Mouse (Mus musculus) CD4-positive helper T cell, adult 2 months (primary cell): Measurements from ENCODE around the gene Wdr1.
A peak's percentile ranks its signal among the peaks of the same experiment; 100 is the strongest.

ENCODE experiments used
- DNase-seq: peaks from one replicate; pipeline ENCODE4 v3.0.0-alpha.2; 2012; ENCODE audit warnings: low read depth, missing footprints, low spot score

The Wdr1 gene

DNA sequence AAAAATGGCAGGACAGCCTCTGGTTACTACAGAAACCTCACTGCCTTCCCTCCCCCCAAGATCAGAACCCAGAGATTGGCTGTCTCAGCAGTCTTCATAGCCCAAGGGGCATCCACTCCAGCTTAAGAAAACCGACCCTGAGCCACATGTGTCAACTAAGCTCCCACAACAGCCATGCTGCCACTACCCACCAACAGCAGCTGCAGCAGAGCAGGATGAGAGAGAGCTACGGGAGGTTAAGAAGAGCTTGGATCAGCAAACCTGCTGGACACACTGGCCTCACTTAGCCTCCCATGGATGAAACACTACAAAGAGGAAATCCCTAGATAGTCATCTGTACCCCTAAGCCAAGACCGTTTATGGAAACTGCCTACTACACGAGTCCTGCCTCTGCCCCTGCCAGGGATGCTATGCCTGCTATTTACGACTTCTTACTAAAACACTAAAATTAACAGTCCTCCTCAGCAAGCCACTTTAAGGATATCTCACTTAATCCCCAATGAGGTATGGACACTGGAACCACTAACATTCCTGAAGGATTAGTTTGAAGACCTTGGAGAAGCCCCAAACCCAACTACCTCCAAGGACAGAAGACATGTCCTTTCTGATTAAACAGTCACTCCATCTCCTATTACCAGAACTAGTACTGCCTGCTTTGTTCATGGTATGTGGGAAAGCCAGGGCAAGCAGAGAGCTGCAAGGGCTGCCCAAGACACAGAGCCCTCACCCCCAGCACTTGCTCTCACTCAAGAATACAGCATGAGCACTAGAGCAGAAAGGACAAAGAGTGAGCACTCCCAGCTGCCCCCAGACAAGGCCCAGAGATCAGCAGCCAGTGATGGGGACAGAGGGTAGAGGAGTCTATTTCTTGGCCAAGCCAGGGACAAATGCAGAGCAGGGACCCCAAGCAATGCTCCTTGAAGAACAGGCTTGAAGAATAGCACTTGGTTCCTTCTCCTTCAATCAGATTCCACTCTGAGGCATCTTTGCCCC is 18.3 kb downstream of the Wdr1 start:
- no peak for DNase-seq

GRCm38 (mm10) chr5:38543496-38544217 is 19.4 kb downstream of the Wdr1 start:
- DNase-seq = no peak

DNA sequence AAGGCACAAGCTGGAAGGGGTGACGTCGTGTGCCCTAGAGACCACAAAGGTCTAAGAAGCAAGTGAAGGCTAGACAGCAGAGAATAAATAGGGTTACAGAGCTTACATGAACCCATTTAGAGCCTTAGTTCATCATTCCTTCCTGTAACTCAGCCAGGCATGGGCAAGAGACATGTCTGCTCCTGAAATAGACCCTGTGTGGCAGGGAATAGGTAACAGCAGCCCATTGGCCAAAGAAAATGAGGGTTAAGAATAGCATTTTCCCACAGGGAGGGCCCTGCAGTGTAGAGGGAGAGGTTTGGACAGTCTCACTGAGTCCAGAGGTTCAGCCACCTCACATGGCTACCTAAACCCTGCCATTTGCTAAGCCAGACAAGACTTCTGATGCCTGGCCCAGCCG is 21.3 kb downstream of the Wdr1 start:
- no peak for DNase-seq

GRCm38 (mm10) chr5:38540898-38541297 is 22.1 kb downstream of the Wdr1 start:
- DNase-seq = no peak

- no peak for DNase-seq
Observed at GRCm38 (mm10) chr5:38538508-38538907, 24.5 kb downstream of the Wdr1 start.

GRCm38 (mm10) chr5:38537845-38538244 is 25.2 kb downstream of the Wdr1 start:
- no peak for DNase-seq

DNA sequence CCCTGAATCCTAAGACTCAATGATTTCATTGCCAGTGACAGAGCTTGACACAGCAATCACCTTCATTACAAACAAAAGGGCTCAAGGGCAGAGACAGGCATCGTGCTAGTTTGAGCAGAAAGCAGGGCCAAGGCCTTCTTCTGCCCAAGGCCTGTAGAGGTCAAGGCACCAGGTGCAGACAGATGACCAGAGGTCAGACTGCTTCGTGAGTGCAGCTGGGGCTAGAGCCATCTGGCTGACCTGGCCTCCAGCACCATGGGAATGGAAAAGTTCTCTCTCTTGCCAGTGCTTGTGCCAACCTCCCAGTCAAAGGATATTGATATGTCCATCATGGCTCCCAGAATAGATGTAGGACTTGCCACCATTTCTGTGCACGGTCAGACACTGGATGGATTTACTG is 26.2 kb downstream of the Wdr1 start:
- no peak for DNase-seq

- no peak for DNase-seq
Observed at GRCm38 (mm10) chr5:38532084-38532483, 30.9 kb downstream of the Wdr1 start.

- DNase-seq = peak; percentile 6
Observed at GRCm38 (mm10) chr5:38529724-38530428, 33.1 kb downstream of the Wdr1 start.

DNA sequence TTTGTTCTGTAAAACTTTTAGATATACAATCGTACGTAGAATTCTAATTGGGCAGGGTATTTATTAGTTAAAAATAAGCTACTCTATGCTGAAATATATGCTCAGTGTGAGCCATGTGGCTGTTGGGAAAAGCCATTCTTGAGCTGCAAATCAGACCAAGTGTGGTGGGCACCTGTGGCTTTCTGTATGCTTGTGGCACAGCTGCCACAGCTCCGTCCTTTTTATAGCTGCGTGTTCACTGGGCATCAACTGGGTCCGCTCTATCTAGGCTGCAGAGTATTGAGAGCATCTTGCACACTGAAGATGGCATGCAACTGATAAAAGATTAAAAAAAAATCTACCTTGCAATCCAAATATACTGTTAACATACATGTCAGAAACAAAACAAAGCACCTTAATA is 40.0 kb downstream of the Wdr1 start:
- no peak for DNase-seq

DNA sequence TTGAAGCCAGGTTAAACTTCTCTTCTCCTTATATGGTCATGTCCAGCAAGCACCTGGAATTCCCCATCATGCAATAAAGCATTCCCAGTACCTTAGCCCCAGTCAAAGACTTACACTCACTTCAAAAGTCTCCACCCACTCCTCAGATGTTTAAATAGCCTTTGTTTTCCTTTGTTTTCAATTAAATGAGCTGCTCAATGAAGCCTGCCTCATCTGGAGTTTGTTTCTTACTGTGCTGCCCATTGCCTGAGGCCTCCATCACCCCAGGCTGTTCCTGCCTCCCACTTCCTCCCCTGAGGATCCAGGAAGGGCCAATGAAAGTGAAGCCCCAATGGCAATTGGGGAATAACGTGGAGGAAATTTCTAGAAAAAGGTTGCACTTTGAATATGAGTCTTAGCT is 42.2 kb downstream of the Wdr1 start:
- DNase-seq = no peak

GRCm38 (mm10) chr5:38516267-38516666 is 46.8 kb downstream of the Wdr1 start:
- DNase-seq = peak; percentile 50

- DNase-seq = no peak
Observed at GRCm38 (mm10) chr5:38512991-38513390, 50.0 kb downstream of the Wdr1 start.

GRCm38 (mm10) chr5:38509568-38509967 is 53.5 kb downstream of the Wdr1 start:
- DNase-seq = no peak

DNA sequence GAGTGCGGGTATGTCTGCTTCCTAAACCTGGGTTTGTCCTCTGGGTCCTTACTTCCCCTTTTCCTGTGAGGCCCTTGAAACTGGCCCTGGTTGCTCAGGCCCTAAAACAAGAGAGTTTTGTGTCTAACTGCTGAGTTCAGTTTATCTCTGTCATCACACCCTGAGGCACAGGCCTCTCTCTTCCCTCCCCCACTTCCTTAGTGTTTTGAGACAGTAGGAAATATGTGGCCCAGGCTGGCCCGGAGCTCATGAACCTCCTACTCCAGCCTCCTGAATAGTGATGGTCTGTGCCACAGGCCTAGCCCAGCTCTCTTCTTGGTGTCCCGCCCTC is 57.6 kb downstream of the Wdr1 start:
- DNase-seq = no peak

DNA sequence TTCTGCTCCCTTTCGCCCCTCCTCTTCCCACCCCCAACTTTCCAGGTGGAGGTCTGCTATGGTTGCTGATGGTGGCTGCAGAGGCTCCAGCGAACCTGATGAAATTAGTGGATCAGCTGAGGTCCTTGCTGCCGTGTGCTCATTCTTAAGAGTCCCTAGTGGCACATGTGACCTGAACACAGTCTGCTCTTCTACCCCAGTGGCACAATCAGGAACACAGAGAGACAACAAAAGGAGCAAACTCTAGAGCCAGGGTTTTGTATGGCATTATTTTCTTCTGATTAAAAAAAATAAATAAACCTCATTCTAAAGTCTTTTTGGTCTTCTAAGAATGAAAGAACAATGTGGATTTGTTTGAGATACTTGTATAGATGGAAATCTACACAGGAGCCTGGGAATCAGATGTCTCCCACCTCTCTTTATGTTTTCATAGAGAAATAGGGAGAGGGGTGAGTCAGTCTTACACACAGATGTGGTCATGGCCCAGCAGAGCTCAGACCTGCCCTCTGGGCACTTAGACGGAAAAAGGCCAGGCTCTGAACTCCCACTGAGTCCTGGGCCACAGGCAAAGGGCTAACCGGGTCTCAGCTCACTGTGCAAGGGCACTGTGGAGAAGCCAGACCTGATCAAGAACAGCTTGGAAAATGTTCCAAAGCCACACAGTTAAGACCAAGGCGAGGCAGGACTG is 58.1 kb downstream of the Wdr1 start:
- no peak for DNase-seq

DNA sequence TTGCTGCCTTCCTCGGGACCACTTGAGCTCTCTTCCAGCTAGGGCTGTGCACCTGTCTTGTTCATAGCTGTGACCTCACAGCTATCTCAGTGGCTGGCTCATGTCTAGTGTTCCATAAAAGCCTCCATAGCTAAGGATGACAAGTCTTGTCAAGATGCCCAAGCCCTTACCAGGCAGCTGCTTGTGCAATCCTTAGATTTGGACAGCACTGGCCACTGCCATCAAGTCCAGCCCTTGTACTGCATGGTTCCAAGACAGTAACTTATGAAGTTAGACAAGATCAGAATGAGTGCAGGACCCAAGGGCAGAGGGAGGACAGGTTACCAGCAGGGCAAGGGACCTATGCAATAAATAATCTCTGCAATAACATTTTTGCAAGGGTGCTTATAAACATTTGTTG is 58.9 kb downstream of the Wdr1 start:
- DNase-seq = no peak

DNA sequence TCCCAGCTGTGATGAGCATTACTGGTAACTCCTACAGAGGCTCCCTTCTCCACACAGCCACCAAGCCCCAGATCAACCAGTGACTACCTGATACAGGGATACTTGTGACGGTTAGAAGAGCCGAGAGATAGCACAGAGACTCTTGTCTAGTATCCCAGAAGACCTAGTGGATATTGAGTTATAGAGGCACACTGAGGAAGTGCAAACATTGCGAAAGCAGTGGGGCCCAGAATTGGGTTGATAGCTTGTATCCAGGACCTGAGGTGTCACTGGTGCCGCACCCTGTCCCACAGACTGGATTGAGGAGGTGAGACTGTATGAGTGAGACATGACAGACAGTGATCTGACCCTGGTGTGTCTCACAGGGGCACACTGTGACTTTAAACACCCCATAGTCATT is 60.0 kb downstream of the Wdr1 start, which contains the start of gene Slc2a9:
Gene Slc2a9, minus strand, starts transcription at position 152 of the 400 bp plus-strand sequence.
- no peak for DNase-seq

- DNase-seq = no peak
Observed at GRCm38 (mm10) chr5:38500043-38500442, 63.0 kb downstream of the Wdr1 start.

- no peak for DNase-seq
Observed at GRCm38 (mm10) chr5:38499316-38499811, 63.7 kb downstream of the Wdr1 start.

GRCm38 (mm10) chr5:38498479-38498878 is 64.5 kb downstream of the Wdr1 start:
- no peak for DNase-seq
